Mouse (Mus musculus): Measurements from ENCODE around the gene Fbn1.

The Fbn1 gene

DNA sequence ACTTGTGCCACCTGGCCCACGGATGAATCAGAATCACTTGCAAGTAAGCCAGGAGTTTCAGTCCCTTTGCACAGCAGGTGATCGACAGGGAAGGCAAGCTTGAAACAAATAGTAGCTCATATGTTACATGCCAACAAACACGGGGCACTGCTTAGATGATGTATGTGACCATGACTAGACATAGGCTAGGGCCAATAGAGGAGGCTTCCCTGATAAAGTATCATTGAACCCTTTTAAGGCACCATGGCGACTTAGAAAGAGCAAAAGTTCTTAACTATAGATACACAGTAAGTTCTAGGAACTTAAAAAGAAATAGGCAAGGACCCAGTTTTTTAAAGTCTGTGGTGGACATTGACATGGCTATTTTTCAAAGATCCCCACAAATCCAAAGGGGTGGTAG, at the start of gene Fbn1:
Gene Fbn1, minus strand, starts transcription at position 101 of the 400 bp plus-strand sequence.
- no peak for DNase-seq (ENCODE audit: low spot score)

DNA sequence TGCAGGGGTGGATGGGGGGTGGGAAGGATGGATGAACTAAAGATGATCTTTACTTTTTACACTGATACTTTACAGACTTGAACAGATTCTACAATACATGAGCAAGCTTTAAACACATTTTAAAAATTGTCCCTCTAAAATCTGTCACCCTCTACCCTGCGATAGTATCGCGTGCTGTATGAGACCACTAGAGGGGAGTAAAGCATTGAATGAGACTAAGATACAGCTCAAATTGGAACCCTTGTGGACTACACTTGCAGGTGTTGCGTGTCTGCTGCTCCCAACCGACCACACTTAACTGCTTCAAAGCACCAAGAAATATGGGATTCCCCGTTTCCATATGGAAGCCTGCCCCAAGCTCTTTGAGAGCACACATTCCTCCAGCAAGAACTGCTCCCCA, 48.0 kb upstream of the Fbn1 start:
- no peak for DNase-seq (ENCODE audit: low spot score)

DNA sequence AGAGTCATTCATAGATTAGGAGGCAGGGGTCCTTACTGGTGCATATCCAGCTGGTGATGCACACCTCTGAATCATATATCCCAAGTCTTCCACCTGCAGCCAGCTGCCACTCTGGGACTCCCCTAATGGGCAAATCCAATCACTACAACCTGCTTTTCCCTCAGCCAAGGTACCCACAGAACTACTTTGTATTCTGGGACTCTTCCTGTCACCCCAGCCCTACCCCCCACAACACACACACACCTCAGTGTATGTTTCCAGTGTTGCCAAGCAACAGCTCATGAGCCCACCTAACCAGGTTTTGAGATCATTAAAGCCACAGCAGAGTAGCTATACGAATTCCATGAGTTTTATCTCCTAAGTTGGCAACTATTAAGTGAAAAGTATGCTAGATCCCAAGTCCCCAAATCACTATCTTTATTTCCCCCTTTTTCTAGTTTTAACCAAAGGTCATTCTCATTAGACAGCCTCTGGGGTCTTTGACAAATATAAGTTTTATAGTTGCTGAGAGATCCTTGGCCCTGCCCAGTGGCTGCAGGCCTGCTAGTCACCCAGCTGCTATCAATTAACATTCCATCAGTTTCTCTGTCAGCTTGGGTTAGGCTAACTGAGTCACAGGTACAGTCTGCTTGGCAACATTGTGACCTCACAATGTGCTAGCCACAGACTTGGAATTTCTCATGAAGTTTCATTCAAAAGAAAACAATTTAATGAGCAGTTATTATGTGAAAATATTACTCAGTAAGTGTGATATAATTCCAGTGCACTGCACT, 41.2 kb upstream of the Fbn1 start:
- DNase-seq (ENCODE audit: low spot score) = no peak

DNA sequence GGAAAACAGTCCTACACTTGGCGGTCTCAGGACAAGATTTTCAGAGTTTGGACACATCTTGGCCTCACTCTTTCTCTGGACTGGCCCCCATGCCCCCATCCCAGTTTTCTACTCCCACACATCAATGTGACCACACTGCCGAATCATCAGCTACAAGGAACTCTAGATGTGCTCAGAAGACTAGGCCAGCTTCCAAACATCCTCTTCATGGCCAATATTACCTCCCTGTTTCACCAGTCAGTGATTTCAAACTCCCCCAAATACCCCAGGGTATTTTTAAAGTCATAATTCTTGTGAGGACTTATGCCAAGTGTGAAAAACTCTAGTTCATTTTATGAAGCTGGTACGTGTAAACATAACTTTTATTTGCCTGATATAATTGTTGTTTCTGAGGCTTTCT, 37.2 kb upstream of the Fbn1 start:
- DNase-seq (ENCODE audit: low spot score) = no peak

DNA sequence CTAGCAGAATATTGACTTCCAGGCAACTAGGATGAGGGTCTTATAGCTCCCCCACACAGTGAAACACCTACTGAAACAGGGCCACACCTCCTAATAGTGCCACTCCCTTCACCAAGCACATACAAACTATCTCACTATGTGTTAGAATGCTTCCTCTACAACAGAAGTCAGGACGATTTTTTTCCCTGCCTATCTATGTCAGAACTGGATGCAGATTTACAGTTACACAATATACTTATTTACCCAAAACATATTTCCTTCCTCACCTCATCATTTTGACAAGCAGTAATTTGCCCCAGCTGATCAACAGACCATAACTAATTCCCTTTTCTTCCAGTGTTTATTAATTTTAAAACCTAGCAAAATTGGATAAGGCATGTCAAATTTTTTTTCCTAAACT, 35.9 kb upstream of the Fbn1 start:
- no peak for DNase-seq (ENCODE audit: low spot score)

DNA sequence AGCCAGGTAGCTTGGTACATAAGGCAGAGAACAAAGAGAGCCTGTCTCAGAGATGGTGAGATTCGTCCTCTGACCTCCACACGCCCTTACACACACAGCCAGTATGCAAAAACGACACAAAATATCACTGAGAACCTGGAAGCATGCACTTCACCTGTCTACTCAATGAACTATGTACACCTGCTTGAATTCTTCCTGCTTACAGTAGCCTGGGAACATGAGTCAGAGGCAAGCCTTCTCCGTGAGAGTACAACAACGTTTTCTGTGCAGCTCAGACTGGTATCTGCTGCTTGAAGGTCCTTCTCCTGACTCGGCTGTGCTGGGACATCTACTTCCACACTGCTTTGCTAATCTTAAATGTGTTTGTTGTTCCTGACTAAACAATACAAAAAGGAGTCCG, 33.7 kb upstream of the Fbn1 start:
- no peak for DNase-seq (ENCODE audit: low spot score)

DNA sequence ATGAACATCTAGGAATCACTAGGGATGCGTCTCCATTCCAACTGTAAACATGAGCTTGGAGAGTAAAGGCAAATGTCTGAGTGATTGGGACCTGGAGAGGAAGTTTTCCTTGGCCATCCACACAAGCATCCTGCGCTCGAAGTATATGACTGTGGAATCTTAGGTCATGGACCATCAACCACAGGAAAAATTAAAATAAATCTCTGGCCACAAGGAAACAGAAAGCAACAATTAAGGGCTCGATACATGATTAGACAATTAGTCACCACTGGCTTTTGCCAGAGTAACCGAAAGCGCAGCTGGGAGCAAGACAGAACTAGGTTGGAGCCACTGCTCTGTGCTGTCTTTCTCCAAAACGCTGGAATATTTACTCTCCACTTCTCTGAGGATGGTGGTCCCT, 32.8 kb upstream of the Fbn1 start:
- DNase-seq (ENCODE audit: low spot score) = no peak

DNA sequence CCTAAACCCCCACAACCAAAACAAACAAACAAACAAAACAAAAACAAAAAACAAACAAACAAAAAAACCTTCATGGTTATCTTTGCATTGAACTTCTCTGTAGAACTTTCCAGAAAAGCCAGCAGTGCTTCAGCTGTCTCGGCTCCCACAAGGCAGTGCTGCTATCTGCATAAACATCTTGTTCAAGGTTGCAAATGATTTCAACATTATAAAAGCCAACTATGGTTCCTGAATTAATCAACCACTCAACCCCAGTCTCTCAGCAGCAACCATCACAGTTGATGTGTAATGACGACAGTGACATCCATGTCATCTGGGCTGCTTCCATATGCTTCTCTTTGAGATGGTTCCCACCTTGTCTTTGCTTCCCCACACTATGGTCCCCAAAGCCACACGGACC, 31.8 kb upstream of the Fbn1 start:
- DNase-seq (ENCODE audit: low spot score) = no peak

DNA sequence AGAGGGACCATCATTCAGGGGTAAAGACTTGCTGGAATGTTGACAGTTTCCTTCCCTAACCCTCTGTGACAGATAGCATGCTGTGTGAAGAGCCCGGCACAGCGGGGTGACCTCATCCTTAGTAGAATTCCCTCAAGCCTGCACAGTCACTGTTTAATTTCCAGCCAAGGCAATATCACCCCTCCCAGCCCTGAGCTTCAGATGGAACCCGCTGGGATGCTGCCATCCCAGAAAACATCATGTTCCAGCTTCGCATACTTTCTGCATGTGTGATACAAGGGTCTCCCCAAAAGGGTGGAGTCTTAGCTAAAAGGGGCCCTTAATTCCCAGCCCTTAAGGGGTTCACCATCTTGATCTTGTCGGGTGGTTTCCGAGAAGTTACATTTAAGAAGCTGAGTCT, 22.9 kb upstream of the Fbn1 start:
- no peak for DNase-seq (ENCODE audit: low spot score)

DNA sequence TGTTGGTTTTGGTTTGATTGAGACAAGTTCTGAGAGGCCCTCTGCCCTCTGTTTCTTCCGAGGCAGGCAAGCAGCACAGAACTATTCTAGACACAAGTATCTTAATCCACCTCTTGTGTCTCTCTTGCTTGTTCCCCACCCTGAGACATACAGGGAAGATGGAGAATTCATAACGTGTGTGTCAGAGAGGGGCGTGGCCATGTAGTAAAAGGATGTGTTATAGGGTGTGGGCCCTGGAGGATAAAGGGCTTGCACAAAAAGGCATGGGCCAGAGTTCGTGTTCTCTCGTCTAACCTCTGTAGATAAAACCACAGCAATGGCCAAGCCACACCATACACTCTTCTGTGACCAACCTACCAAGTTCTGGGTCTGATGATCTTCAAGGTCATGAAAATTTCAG, 18.8 kb upstream of the Fbn1 start:
- DNase-seq (ENCODE audit: low spot score) = no peak

DNA sequence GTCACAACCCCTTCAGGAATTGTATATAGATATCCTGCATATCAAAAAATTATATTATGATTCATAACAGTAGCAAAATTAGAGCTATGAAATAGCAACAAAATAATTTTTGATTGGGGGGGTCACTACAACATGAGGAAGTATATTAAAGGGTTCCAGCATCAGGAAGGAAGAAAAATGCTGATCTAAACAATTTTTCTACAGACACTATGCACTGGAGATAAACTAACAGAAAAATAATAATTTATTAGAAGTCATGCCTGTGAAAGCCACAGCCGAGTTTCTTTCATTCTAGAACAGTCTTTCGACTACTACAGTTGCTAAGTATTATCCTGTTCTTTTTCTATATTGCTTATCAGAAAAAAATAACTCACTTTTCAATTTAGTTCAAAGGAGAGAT, 17.7 kb upstream of the Fbn1 start:
- no peak for DNase-seq (ENCODE audit: low spot score)

DNA sequence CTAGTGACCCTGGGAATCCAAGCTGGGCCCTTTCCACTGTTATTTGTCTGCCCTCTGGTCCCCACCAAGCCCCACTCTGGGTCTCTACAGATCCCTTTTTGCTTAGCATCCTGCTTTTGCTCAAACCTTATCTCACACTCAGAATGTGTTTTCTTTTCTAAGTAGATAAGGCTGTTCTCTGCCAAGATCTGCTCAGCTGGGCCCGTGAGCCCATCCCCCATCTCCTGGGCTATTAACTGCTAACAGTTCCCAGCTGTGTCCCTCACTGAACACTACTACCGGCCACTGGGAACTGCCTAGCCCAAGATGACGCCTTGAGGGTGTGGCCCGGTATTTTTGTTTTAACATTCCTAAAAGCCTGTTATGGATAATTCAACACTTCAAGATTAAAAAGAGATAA, 8.8 kb upstream of the Fbn1 start:
- peak; percentile 34 for DNase-seq (ENCODE audit: low spot score)

DNA sequence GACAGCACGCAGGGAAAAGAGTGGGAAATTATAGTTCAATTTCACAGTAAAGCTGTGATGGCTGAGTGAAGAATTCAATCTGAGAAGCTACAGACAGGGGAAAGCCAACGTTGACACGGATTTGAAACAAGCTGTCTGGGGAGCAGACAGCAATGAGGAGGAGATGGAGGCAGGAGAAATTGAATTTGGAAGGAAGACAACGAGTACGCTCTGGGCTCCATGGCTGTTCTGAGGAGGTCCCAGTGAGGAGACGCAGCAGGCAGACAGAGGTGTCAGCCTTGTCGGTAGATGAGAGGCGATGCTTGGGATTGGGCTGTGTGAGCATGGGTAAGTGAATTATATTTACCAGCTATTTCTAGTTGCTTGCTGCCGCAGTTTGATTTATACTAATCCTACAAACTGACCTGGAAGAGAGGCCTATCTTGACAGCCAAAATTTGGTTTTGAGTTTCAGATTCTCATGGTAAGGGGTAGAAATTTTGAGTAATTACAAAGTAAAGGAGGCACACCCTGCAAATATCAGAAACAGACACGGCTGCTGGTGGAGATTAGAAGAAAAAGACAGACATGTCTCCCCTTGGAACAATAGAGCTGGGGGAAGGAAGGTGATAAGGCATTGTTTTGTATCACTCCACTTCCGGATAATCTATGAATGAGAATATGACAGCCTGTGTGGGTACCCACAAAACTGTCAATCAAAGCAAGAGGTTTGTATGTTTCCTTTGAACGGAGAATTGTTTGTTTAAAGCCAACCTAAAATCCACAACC, 7.7 kb upstream of the Fbn1 start:
- no peak for DNase-seq (ENCODE audit: low spot score)

DNA sequence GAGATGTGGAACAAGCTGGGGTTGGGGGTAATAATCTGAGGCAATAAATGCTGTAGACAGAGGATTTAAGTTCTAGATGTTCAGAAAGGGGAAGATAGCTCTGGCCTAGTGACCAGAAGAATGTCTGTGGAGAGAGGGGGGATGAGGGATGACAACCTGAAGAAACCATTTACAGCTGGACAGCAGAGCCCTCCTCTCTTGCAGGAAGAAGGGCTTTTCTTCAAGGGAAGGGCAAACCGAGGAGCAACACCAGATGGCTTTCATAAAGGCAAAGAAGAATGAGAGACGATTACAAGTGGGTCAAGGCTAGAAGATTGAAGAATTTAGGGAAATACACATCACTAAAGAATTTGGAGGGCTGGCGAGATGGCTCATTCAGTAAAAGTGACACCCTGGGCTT, 6.6 kb upstream of the Fbn1 start:
- DNase-seq (ENCODE audit: low spot score) = no peak

DNA sequence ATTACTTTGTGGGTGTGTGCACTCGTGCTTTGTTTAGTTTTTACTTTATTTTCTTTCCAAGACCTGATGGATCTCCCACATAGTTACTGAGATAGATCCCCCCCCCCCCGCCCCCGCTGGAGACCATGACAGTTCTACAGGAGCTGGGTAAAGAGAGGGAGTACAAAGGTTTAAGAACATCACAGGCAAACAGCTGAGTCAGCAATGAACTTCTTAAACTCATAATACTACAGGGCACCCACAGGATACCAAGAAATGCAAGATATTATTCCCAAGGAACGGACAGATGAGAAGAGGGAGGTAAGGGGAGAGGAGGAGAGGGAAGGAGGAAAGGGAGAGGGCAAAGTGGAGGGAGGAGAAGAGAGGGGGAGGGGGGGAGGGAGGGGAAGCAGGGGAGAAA, 4.8 kb upstream of the Fbn1 start:
- DNase-seq (ENCODE audit: low spot score) = no peak

DNA sequence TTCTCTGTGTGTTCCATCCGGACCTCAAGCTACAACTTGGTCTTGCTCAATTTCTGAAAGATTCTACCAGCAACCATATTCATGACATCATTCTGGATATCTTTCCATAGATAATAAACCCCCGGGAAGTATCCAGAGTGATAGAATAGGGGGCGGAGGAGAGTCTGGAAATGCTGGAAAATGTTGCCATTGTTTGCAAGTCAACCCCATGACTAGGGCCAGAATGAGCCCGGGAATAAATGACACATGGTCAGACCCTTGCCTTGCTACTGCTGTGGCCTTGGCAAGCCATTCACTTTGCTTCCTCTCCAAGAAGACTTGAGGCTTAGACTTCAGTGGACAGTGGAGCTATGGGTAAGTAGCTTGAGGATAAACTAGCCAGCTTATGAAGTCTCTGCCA, 4.1 kb upstream of the Fbn1 start:
- no peak for DNase-seq (ENCODE audit: low spot score)

DNA sequence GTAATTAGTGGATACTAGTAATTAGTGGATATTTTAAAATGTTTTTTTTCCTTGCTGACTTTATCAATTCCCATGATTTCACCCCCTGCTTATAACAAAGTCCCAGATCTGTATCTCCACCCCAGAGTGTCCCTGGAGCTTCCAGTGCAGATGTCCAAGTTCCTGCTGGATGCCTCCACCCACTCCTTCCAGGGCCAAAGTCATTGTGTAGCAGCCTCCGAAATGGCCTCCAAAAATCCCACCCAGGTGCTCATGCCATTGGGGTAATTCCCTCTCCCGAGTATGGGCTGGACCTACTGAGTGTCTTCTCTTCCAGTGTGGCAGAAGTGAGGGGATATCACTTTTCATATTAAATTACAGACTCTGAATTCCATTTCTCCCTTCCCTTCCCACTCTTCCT, 3.0 kb upstream of the Fbn1 start:
- no peak for DNase-seq (ENCODE audit: low spot score)

DNA sequence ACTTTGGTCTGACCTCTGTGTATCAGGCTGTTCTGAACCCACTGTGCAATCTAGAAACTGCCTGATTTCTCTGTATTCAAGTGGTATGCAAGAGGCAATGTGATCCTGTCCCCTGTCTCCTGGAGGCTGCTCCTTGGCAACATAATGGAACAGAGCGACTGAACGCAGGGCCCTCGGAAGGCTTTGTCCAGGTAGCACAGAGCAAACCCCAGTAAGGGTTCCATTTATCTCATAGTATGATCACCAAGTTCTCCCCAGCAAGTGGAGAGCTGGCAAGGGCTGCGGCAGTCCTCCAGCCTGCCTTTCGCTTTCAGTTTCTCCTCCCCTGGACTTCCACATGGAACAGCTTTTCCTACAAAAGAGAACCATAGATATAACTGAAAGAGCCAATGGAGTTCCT, 588 bp upstream of the Fbn1 start:
- DNase-seq (ENCODE audit: low spot score) = no peak

DNA sequence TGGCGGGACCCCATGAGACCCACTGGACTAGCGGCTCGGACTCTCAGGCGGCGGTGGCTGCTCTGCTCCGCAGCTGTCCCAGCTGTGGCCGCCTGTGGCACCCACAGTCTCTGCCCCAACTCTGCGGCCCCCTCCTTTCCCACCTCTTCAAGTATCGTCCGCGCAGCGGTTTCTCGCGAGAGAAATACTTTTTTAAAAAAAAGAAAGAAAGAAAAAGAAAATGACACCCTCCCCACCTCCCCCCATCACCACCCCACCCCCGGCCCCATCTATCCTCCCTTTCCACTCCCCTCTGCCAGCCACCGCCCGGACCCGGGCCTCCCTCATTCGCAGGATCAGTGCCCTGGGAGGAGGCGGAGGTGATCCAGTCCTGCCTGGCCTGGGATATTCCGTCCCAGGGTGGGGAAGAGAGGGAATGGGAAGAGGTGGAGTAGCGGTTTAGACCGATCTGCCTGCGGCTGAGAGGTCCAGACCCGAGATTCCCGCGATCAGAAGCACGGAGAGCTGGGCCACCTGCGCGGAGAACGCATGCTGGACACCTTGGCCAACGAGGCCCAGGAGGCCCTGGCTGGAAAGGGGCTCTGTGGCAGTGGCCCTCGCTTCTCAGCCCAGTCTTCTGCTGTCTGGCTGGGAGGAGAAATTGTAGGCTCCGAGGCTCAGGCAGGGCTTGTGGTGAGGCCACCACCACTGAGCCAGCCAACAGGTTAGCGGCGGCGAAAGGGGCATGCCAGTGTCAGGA, 1.3 kb downstream of the Fbn1 start:
- DNase-seq (ENCODE audit: low spot score) = peak; percentile 61

DNA sequence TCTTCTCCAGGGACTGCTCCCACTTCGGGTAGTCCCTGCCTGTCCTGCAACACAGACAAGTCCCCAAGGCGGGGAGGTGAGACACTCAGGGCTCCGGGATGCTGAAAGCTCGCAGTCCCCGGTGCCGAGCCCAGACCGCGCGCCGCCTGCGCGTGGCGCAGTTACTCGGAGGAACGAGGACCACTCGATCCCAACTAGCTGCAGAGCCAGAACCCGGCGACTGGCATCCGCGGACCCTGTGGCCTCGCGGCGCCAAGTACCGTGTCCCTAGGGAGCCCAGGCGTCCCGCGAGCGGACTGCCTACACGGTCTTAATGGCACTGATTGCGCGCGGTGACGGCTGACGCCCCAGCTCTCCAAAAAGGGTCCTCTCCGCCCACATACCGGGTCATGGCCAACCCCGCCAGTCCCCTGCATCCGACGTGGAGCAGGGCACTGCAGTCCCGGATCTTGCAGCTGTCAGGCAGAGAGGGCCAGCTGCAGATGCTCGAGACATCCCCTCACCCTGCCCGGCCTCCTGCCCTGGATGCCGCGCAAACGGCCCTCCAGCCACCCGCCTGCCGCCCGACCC, 2.0 kb downstream of the Fbn1 start:
- DNase-seq (ENCODE audit: low spot score) = peak; percentile 25

DNA sequence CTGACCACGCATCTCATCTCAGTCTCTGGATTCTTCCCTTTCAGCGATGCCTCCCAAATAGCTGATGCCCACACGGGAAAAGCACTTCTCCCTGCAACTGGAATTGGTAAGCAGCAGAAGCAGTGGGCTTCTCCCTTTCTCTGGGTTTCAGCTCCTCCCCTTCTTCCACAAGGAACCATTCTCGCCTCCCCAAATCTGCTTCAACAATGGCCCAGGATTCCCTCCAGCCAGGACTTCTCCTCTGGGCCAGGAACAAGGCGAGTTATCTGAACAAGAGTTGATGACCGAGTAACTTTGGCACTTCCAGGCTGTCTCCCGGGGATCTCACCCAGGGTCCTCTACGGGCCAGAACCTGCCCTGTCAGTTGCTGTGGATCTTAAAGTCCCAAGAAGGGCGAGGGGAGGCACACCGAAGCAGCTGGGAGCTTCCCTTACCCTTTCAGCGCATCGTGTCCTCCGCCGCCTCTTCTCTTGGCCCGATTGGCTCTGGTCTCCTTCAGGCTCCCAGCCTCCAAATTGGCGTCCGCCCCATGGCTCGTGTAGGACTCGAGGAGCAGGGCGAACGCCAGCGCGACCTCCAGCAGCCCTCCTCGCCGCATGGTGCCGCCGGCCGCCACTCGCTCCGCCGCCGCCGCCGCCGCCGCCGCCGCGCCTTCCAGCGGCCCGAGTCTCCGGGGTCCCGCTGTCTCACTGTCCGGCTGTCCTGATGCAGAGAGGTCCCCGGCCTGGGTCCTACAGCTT, 2.6 kb downstream of the Fbn1 start, which contains the start of gene Gm9913:
Gene Gm9913, plus strand, starts transcription at position 84 of the 740 bp plus-strand sequence.
- DNase-seq (ENCODE audit: low spot score) = peak; percentile 29

DNA sequence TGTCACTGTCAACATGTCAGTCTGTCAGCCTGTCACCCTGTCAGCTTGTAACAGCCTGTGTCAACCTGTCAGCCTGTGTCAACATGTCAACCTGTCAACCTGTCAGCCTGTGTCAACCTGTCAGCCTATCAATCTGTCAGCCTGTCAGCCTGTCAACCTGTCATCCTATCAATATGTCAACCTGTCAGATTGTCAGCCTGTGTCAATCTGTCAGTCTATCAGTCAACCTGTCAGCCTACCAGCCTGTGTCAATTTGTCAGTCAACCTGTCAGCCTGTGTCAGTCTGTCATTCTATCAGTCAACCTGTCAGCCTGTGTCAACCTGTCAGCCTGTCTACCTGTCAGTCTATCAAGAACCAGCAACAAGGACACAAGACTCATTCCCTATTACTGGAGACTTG, 6.3 kb downstream of the Fbn1 start:
- no peak for DNase-seq (ENCODE audit: low spot score)
